Mouse (Mus musculus): ENCODE measurements around the gene Gsdma3. TPM values are rescaled to one million over a fixed set of nuclear protein-coding genes. Genes with fewer than 3 reads are reported as not detected.
"Not testable (repeated sequence)": the region's sequence is repeated elsewhere in the genome, so short reads cannot be mapped to it uniquely, and the experiment has no call there.

Gene Gsdma3
- polyA plus RNA-seq, 1 experiment from 2014 or later: not detected

- Histone ChIP-seq H3K4me3 (ENCODE audit: inconsistent target) (peak overlapping the region; percentile 89), H3K36me3 (ENCODE audit: inconsistent target) (peaks cover 6% of the 10 kb centered on the region; the same call in 1 of the 2 replicates), H3K79me2 (ENCODE audit: inconsistent target) (peaks cover 27% of the 10 kb centered on the region), H3K27ac (peak overlapping the region; percentile 35)
- 20% methylated on average over 20 of the region's 20 CpGs for WGBS (ENCODE audit: missing documents)
These were observed 38.2 kb upstream of the Gsdma3 start for GRCm38 (mm10) chr11:98587684-98588546.

GRCm38 (mm10) chr11:98588833-98589281 is 37.3 kb upstream of the Gsdma3 start:
- H3K79me2 ChIP-seq (ENCODE audit: inconsistent target): peaks cover 27% of the 10 kb centered on the region
- 54% methylated on average over 6 of the region's 6 CpGs for WGBS (ENCODE audit: missing documents)
- H3K4me3 ChIP-seq (ENCODE audit: inconsistent target): no peak overlapping the region
- H3K27ac ChIP-seq: no peak overlapping the region
- no peaks in the 10 kb centered on the region for H3K36me3 ChIP-seq (ENCODE audit: inconsistent target)

- H3K4me3 ChIP-seq (ENCODE audit: inconsistent target): no peak overlapping the region
- WGBS (ENCODE audit: missing documents): 94% methylated on average over 8 of the region's 8 CpGs
- no peaks in the 10 kb centered on the region for H3K36me3 ChIP-seq (ENCODE audit: inconsistent target)
- H3K27ac ChIP-seq: no peak overlapping the region
- peaks cover 25% of the 10 kb centered on the region for H3K79me2 ChIP-seq (ENCODE audit: inconsistent target)
These were observed 36.9 kb upstream of the Gsdma3 start for GRCm38 (mm10) chr11:98589306-98589705.

GRCm38 (mm10) chr11:98590548-98591445 is 35.4 kb upstream of the Gsdma3 start:
- WGBS (ENCODE audit: missing documents): 85% methylated on average over 19 of the region's 19 CpGs
- Histone ChIP-seq H3K27ac (no peak overlapping the region), H3K4me3 (ENCODE audit: inconsistent target) (no peak overlapping the region), H3K36me3 (ENCODE audit: inconsistent target) (no peaks in the 10 kb centered on the region), H3K79me2 (ENCODE audit: inconsistent target) (peaks cover 10% of the 10 kb centered on the region)

GRCm38 (mm10) chr11:98595021-98595420 is 31.1 kb upstream of the Gsdma3 start:
- Histone ChIP-seq H3K27ac (no peak overlapping the region), H3K4me3 (ENCODE audit: inconsistent target) (no peak overlapping the region), H3K36me3 (ENCODE audit: inconsistent target) (no peaks in the 10 kb centered on the region), H3K79me2 (ENCODE audit: inconsistent target) (no peaks in the 10 kb centered on the region)
- 51% methylated on average over 6 of the region's 6 CpGs for WGBS (ENCODE audit: missing documents)

- no peaks in the 10 kb centered on the region for H3K79me2 ChIP-seq (ENCODE audit: inconsistent target)
- H3K36me3 ChIP-seq (ENCODE audit: inconsistent target): no peaks in the 10 kb centered on the region
- WGBS (ENCODE audit: missing documents): 71% methylated on average over 7 of the region's 10 CpGs
- H3K27ac ChIP-seq: no peak overlapping the region
- H3K4me3 ChIP-seq (ENCODE audit: inconsistent target): no peak overlapping the region
These were observed 30.7 kb upstream of the Gsdma3 start for GRCm38 (mm10) chr11:98595473-98595872.

- WGBS (ENCODE audit: missing documents): 94% methylated on average over 2 of the region's 3 CpGs
- Histone ChIP-seq H3K4me3 (ENCODE audit: inconsistent target) (no peak overlapping the region), H3K79me2 (ENCODE audit: inconsistent target) (no peaks in the 10 kb centered on the region), H3K27ac (no peak overlapping the region), H3K36me3 (ENCODE audit: inconsistent target) (no peaks in the 10 kb centered on the region)
These were observed 30.2 kb upstream of the Gsdma3 start for GRCm38 (mm10) chr11:98595955-98596354.

- no peak overlapping the region for H3K4me3 ChIP-seq (ENCODE audit: inconsistent target)
- H3K79me2 ChIP-seq (ENCODE audit: inconsistent target): no peaks in the 10 kb centered on the region
- 15% methylated on average over 6 of the region's 6 CpGs for WGBS (ENCODE audit: missing documents)
These were observed 28.8 kb upstream of the Gsdma3 start for GRCm38 (mm10) chr11:98597363-98597762.

GRCm38 (mm10) chr11:98597991-98598390 is 28.2 kb upstream of the Gsdma3 start, which contains the start of gene Lrrc3c:
Gene Lrrc3c (plus strand): TSS chr11:98598291.
- H3K36me3 ChIP-seq (ENCODE audit: inconsistent target): no peaks in the 10 kb centered on the region
- no peak within 1 kb of the TSS for H3K4me3 ChIP-seq (ENCODE audit: inconsistent target)
- no peak within 1 kb of the TSS for H3K27ac ChIP-seq
- WGBS (ENCODE audit: missing documents): 88% methylated on average over 8 of the region's 8 CpGs
- H3K79me2 ChIP-seq (ENCODE audit: inconsistent target): no peaks in the 10 kb centered on the region

More at GRCm38 (mm10) chr11:98597363-98597762, 28.8 kb upstream of the Gsdma3 start:
- Histone ChIP-seq H3K36me3 (ENCODE audit: inconsistent target) (no peaks in the 10 kb centered on the region), H3K27ac (no peak overlapping the region)

- WGBS (ENCODE audit: missing documents): 55% methylated on average over 18 of the region's 18 CpGs
- Histone ChIP-seq H3K79me2 (ENCODE audit: inconsistent target) (no peaks in the 10 kb centered on the region), H3K36me3 (ENCODE audit: inconsistent target) (no peaks in the 10 kb centered on the region), H3K4me3 (ENCODE audit: inconsistent target) (no peak overlapping the region), H3K27ac (no peak overlapping the region)
These were observed 27.3 kb upstream of the Gsdma3 start for GRCm38 (mm10) chr11:98598851-98599290.

GRCm38 (mm10) chr11:98599291-98599690 is 26.9 kb upstream of the Gsdma3 start:
- H3K27ac ChIP-seq: no peak overlapping the region
- H3K36me3 ChIP-seq (ENCODE audit: inconsistent target): no peaks in the 10 kb centered on the region
- H3K4me3 ChIP-seq (ENCODE audit: inconsistent target): no peak overlapping the region
- 26% methylated on average over 18 of the region's 18 CpGs for WGBS (ENCODE audit: missing documents)
- H3K79me2 ChIP-seq (ENCODE audit: inconsistent target): no peaks in the 10 kb centered on the region

GRCm38 (mm10) chr11:98602090-98602690 is 24.0 kb upstream of the Gsdma3 start:
- 6% methylated on average over 19 of the region's 20 CpGs for WGBS (ENCODE audit: missing documents)
- Histone ChIP-seq H3K4me3 (ENCODE audit: inconsistent target) (no peak overlapping the region), H3K27ac (no peak overlapping the region), H3K79me2 (ENCODE audit: inconsistent target) (no peaks in the 10 kb centered on the region), H3K36me3 (ENCODE audit: inconsistent target) (no peaks in the 10 kb centered on the region)

- Histone ChIP-seq H3K79me2 (ENCODE audit: inconsistent target) (no peaks in the 10 kb centered on the region), H3K4me3 (ENCODE audit: inconsistent target) (no peak overlapping the region), H3K27ac (no peak overlapping the region), H3K36me3 (ENCODE audit: inconsistent target) (no peaks in the 10 kb centered on the region)
- WGBS (ENCODE audit: missing documents): 87% methylated on average over 2 of the region's 2 CpGs
These were observed 22.2 kb upstream of the Gsdma3 start for GRCm38 (mm10) chr11:98603953-98604352.

- WGBS (ENCODE audit: missing documents): 73% methylated on average over 6 of the region's 6 CpGs
- H3K79me2 ChIP-seq (ENCODE audit: inconsistent target); H3K36me3 ChIP-seq (ENCODE audit: inconsistent target); H3K4me3 ChIP-seq (ENCODE audit: inconsistent target); H3K27ac ChIP-seq: not testable (repeated sequence)
These were observed 21.2 kb upstream of the Gsdma3 start for GRCm38 (mm10) chr11:98604911-98605310.

Data from macrophage (primary cell).